Mouse (Mus musculus) G1E (cell line): Measurements from ENCODE around the gene Trpm4.

Experiments used
- CTCF ChIP-seq: IDR thresholded peaks from 2 replicates; pipeline ENCODE4 v1.5.1; 2012; ENCODE audit warnings: low read depth, low read length, inconsistent platforms, mixed read lengths
- POLR2AphosphoS5 ChIP-seq: IDR thresholded peaks from 2 replicates; pipeline ENCODE4 v1.6.1; 2012; ENCODE audit warnings: low read depth, low read length, inconsistent platforms; ENCODE audit not compliant: insufficient replicate concordance

DNA sequence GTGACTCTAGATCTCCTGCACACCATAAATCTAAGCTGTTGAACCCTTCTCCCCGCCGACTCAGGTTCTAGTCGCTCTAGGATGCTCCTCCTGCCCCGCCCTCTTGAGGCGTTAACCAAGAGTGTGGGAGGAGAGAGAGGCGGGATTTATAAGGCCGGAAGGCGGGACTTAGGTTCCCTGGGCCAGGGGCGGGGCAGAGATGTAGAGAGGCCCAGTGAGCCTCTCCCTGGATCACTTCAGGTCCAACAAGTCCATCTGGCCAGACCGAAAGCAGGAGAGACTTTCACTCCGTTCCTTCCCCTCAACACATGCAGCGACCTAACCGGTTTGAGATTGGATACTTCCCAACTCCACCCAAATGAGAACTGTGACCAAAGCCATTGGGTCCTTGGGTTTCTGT, 29.2 kb upstream of the Trpm4 start:
- TF ChIP-seq POLR2AphosphoS5 (no peak), CTCF (no peak)
